Mouse (Mus musculus): ENCODE measurements around the gene Pcnt.

- TF ChIP-seq CTCF (IDR thresholded peaks at IDR 0.05; ENCODE audit: low read depth) (no peak), EP300 (IDR thresholded peaks at IDR 0.05; ENCODE audit: low read depth) (no peak)
These were observed 110.5 kb downstream of the Pcnt start for GRCm38 (mm10) chr10:76332040-76332439.

Data from liver, postnatal 0 days (tissue).